Mouse (Mus musculus) bone marrow macrophage, adult 2 months (primary cell): ENCODE data around the gene Idh3a.

Experiments used
- CTCF ChIP-seq: IDR thresholded peaks from 2 replicates; pipeline ENCODE4 v1.5.1; 2012; ENCODE audit warnings: low read depth, mild to moderate bottlenecking, low read length, moderate library complexity
- POLR2A ChIP-seq: IDR thresholded peaks from 2 replicates; pipeline ENCODE4 v1.6.1; 2012; ENCODE audit warnings: mild to moderate bottlenecking, low read depth, low read length, borderline replicate concordance

DNA sequence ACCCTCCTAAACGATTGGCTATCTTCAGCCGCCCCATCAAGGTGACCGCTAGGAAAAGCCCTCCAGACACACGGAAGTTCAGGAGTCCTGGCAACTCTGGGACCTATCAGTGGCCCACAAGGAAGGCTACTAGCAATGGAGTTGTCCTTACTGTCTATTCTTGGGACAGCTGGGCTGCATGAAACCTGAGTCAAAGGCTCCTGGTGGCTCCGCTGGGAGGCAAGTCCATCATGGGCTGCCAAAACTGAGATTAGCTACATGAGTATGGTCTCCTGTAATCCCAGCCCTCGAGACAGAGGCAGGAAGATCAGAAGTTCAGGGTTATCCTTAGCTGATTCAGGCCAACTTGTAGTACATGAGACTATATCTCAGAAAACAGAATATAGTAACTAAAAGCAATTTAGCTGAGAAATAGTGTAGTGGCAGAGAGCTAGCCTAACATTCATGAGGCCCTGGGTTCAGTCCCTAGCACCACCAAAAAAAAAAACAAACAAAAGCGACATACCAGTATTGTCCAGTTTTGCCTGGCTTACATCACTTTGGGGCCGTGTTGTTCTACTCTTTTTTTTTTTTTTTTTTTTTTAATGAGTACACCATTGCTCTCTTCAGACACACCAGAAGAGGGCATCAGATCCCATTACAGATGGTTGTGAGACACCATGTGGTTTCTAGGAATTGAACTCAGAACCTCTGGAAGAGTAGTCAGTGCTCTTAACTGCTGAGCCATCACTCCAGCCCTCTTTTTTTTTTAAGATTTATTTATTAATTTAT, 25.1 kb upstream of the Idh3a start:
- TF ChIP-seq POLR2A (no peak), CTCF (no peak)
